Mouse (Mus musculus) limb, embryonic 13.5 days (tissue): ENCODE results near the gene Taf15. TPM values are rescaled to one million over a fixed set of nuclear protein-coding genes. Genes with fewer than 3 reads are reported as not detected.
"Not testable (repeated sequence)": the region's sequence is repeated elsewhere in the genome, so short reads cannot be mapped to it uniquely, and the experiment has no call there.

Source experiments
- ATAC-seq: fragments of 200-750 bp; cut with Nextera tagmentation; 2 replicates; pipeline ENCODE4 v1.8.0; 2017; ENCODE audit warnings: low read depth, moderate number of reproducible peaks, moderate TSS enrichment; ENCODE audit not compliant: low FRiP score
- H3K27ac ChIP-seq: fragments of 300-500 bp; sonication (generic); 2 replicates; pipeline ENCODE4 v1.5.1; 2015; ENCODE audit warnings: inconsistent platforms, mild to moderate bottlenecking, moderate library complexity
- H3K27me3 ChIP-seq: fragments of 300-500 bp; sonication (generic); 2 replicates; pipeline ENCODE4 v1.6.1; 2015; ENCODE audit warnings: mild to moderate bottlenecking, inconsistent platforms
- H3K36me3 ChIP-seq: fragments of 300-500 bp; sonication (generic); 2 replicates; pipeline ENCODE4 v1.6.1; 2015; ENCODE audit warnings: inconsistent platforms, mild to moderate bottlenecking, moderate library complexity
- H3K4me1 ChIP-seq: fragments of 300-500 bp; sonication (generic); 2 replicates; pipeline ENCODE4 v1.6.1; 2015; ENCODE audit warnings: inconsistent platforms
- H3K4me2 ChIP-seq: fragments of 300-500 bp; sonication (generic); replicated peaks from 2 replicates; pipeline ENCODE4 v1.6.1; 2015; ENCODE audit warnings: inconsistent platforms, mild to moderate bottlenecking, moderate library complexity
- H3K4me3 ChIP-seq: fragments of 300-500 bp; sonication (generic); 2 replicates; pipeline ENCODE4 v1.5.1; 2015; ENCODE audit warnings: moderate library complexity, mild to moderate bottlenecking, inconsistent platforms
- H3K9ac ChIP-seq: fragments of 300-500 bp; sonication (generic); 2 replicates; pipeline ENCODE4 v1.6.1; 2015; ENCODE audit warnings: mild to moderate bottlenecking, inconsistent platforms
- H3K9me3 ChIP-seq: fragments of 300-500 bp; sonication (generic); 2 replicates; pipeline ENCODE4 v1.6.1; 2016; ENCODE audit warnings: inconsistent platforms
- WGBS: fragments of 180-500 bp; shearing (Covaris S2); methylation state at CpG from one replicate; pipeline ENCODE4 v1.1.7; 2015; 5-methylcytosine and 5-hydroxymethylcytosine counted together
- polyA plus RNA-seq: library from polyadenylated mRNA; unstranded; fragments of >200 nt; fragmentation: Nextera tagmentation; extraction: Ambion mirVana; gene quantifications from 2 replicates; pipeline ENCODE4 v1.2.1, GENCODE M21; 2015

The Taf15 gene
- polyA plus RNA-seq, 1 experiment from 2014 or later: 16.9 TPM

- Histone ChIP-seq H3K4me1 (no peaks in the 10 kb centered on the region), H3K4me3 (no peak overlapping the region), H3K9ac (no peak overlapping the region), H3K4me2 (no peak overlapping the region), H3K27me3 (no peaks in the 10 kb centered on the region), H3K9me3 (no peaks in the 10 kb centered on the region), H3K27ac (no peak overlapping the region), H3K36me3 (no peaks in the 10 kb centered on the region)
- 85% methylated on average over 5 of the region's 5 CpGs for WGBS
- ATAC-seq: no peak
Measured at GRCm38 (mm10) chr11:83550186-83550632, 77.3 kb downstream of the Taf15 start.

DNA sequence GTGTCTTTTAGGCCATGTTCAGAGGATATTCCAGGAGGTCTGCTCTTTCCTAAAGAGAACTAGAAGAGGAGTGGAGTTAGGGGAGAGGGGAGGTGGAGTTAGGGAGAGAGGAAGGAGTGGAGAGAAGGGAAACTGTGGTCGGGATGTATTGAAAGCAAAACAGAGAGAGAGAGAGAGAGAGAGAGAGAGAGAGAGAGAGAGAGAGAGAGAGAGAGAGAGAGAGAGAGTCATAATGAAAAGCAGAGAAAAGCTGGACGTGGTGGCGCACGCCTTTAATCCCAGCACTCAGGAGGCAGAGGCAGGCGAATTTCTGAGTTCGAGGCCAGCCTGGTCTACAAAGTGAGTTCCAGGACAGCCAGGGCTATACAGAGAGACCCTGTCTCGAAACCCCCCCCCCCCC is 78.2 kb downstream of the Taf15 start:
- not testable (repeated sequence) for H3K27me3 ChIP-seq, H3K27ac ChIP-seq, H3K9ac ChIP-seq, H3K4me2 ChIP-seq, H3K9me3 ChIP-seq, H3K4me1 ChIP-seq, ATAC-seq, H3K4me3 ChIP-seq, H3K36me3 ChIP-seq
- 85% methylated on average over 7 of the region's 7 CpGs for WGBS

GRCm38 (mm10) chr11:83551668-83552067 is 78.8 kb downstream of the Taf15 start:
- Histone ChIP-seq H3K27ac (no peak overlapping the region), H3K36me3 (no peaks in the 10 kb centered on the region), H3K4me3 (no peak overlapping the region), H3K9me3 (no peaks in the 10 kb centered on the region), H3K27me3 (no peaks in the 10 kb centered on the region), H3K4me2 (no peak overlapping the region), H3K4me1 (no peaks in the 10 kb centered on the region), H3K9ac (no peak overlapping the region)
- no peak for ATAC-seq
- 82% methylated on average over 5 of the region's 5 CpGs for WGBS

Other genes starting within 250 kb of the Taf15 start
- gene Slfn14, start 186.4 kb upstream of the Taf15 start, polyA plus RNA-seq: 0.15 and 0.29 TPM in 2 replicates
- gene Ap2b1, start 174.1 kb upstream of the Taf15 start, polyA plus RNA-seq: 51.6 and 57.8 TPM in 2 replicates
- gene Pex12, start 170.5 kb upstream of the Taf15 start, polyA plus RNA-seq: 16.0 and 16.2 TPM in 2 replicates
- 3.7 and 4.1 TPM in 2 replicates for gene Rasl10b, start 63.9 kb upstream of the Taf15 start, polyA plus RNA-seq
- not detected in 2 replicates for gene Gas2l2, start 43.6 kb upstream of the Taf15 start, polyA plus RNA-seq
- gene 1700020L24Rik, start 35.4 kb upstream of the Taf15 start, polyA plus RNA-seq: 0.56 TPM in 1 of 2 replicates, not detected in the other
- gene Mmp28, start 10.0 kb upstream of the Taf15 start, polyA plus RNA-seq: 3.0 and 4.5 TPM in 2 replicates
- gene Heatr9, start 49.1 kb downstream of the Taf15 start, polyA plus RNA-seq: not detected in 2 replicates
- gene Ccl5, start 57.4 kb downstream of the Taf15 start, polyA plus RNA-seq: 0.66 and 1.2 TPM in 2 replicates
- 2.3 and 2.9 TPM in 2 replicates for gene Ccl9, start 105.5 kb downstream of the Taf15 start, polyA plus RNA-seq
- 1.3 and 2.0 TPM in 2 replicates for gene Ccl6, start 120.0 kb downstream of the Taf15 start, polyA plus RNA-seq
- gene Rpl9-ps1, start 172.5 kb downstream of the Taf15 start, polyA plus RNA-seq: not detected in 2 replicates
- 1.6 TPM in 2 replicates for gene Ccl3, start 176.3 kb downstream of the Taf15 start, polyA plus RNA-seq
- gene Ccl4, start 189.5 kb downstream of the Taf15 start, polyA plus RNA-seq: 0.41 and 1.0 TPM in 2 replicates
- gene Wfdc17, start 230.9 kb downstream of the Taf15 start, polyA plus RNA-seq: 0.39 and 0.66 TPM in 2 replicates
- 0.55 TPM in 1 of 2 replicates, not detected in the other for gene Wfdc18, start 235.9 kb downstream of the Taf15 start, polyA plus RNA-seq